Mouse (Mus musculus) heart, postnatal 4 days (tissue): ENCODE data around the gene Tbc1d21. TPM values are rescaled to one million over a fixed set of nuclear protein-coding genes. Genes with fewer than 3 reads are reported as not detected.

Experiments used
- DNase-seq: peaks from one replicate; pipeline ENCODE4 v3.0.0; 2021
- total RNA-seq, 2 experiments: library from RNA; stranded (reverse); gene quantifications; 2 replicates each; pipeline ENCODE4 v1.2.3; 2021

Tbc1d21 gene
- total RNA-seq, 2 experiments from 2014 or later = not detected

GRCm38 (mm10) chr9:58336650-58337281 lies 33.5 kb downstream of the Tbc1d21 start:
- DNase-seq = no peak

GRCm38 (mm10) chr9:58331276-58331675 lies 39.0 kb downstream of the Tbc1d21 start:
- no peak for DNase-seq

DNA sequence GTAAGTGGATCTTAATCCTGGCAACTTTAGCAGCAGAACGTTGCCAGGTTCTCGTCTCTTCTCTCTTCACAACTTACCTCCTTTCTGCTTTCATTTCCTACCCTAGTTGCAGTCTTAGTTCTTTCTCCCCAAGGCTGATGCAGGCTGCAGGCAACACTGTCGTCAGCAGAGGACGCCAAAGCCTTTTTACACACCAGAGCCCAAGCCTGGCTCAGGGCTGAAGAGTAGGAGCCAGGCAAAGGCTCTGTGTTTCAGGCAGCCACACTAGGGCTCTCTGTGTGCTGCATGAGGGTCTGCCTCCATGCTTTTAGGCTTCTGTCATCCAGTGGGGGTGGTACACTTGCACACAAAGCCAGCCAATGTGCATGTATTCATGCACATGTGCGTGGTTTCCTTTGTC lies 40.0 kb downstream of the Tbc1d21 start:
- peak; percentile 71 for DNase-seq

- no peak for DNase-seq
These were observed 42.9 kb downstream of the Tbc1d21 start for GRCm38 (mm10) chr9:58327382-58327781.

- no peak for DNase-seq
These were observed 43.6 kb downstream of the Tbc1d21 start for GRCm38 (mm10) chr9:58326477-58327180.

- DNase-seq = no peak
These were observed 48.6 kb downstream of the Tbc1d21 start for GRCm38 (mm10) chr9:58321681-58322080.

DNA sequence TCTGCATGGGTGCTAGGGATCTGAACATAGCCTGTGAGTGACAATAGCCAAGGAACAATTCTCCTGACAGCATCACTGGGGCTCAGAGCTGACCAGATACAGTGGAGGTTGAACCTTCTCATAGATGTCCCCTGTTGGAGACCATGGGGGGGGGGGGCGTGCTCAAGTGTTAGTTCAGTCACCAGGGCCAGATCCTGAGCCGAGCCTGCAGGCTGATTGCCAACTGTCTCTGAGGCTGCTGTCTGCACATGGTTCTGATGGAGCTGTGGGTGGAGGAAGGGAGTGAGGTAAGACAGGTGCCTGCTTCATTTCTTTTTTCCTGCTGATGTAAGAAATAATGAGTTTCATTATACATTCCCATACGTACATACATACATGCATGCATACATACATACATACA lies 51.9 kb downstream of the Tbc1d21 start:
- DNase-seq = no peak

DNA sequence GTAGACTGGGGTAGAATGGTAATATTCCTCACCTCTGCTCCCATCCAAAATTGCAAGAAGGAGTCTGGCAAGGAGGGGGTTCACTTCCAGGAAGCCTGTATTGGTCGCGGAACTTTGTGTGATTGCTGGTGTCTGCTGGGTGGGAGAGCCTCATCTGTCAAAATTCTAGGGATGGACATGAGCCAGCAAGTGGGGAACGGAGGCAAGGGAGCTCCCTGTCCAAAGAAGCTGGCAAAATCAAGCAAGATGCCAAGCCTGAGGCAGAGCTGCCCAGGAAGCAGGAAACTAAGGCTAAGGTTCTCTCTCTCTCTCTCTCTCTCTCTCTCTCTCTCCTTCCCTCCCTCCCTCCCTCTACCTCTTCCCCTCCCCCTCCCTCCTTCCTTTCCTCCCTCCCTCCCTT lies 52.9 kb downstream of the Tbc1d21 start:
- DNase-seq = no peak

GRCm38 (mm10) chr9:58316784-58317183 lies 53.5 kb downstream of the Tbc1d21 start:
- peak; percentile 34 for DNase-seq

DNA sequence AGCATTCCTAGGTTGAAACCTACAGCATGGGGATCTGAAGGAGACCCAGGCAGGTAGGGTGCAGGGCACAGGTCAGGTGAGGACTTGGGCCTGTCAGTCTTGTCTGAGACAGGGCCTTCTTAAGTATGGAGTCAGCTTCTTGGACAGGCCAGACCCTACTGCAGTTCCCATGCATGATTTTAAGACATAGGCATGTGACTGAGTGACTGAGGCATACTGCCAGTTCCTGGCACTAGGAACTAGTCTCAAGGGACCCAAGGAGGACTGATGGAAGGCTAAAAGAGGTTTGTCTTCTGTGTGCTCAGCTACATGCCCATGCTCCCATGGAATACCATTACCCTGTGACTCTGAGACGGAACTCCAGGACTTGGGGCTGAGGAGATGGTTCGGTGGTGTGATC lies 54.4 kb downstream of the Tbc1d21 start:
- peak; percentile 31 for DNase-seq

DNA sequence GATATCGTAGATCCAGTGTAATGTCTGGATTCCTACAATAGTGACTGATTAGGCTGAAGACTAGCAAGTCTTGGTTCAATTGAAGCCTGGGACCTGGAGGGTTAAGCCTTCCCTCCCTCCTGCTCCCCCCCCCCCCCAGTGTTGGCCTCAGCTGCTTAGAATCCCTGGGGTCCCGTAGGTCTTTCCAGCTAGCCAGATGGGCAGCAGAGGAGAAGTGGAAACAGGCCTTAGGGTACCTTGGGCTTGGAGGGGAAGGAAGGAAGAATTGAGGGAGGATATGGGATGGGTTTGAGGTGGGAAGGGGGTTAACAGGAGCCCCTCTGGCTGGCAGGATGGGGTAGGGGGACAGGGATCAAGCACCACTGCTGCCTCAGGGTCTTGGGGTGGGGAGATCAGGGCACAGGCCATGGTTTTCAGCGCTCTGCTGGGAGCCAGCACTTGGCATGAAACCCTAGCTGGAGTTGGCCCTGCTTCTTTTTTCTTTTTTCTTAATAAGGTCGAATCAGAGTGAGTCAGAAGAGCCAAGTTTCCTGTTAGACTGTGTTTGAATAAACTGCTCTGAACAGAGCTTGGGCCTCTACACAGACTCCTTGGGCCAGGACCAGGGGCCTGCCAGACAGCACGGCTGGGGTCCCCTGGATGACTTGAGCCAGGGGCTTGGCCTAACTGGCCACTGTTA lies 55.4 kb downstream of the Tbc1d21 start:
- peak; percentile 53 for DNase-seq

GRCm38 (mm10) chr9:58312944-58313359 lies 57.3 kb downstream of the Tbc1d21 start, which contains the start of gene Loxl1:
Gene Loxl1 (minus strand): TSS chr9:58313186.
- peak; percentile 67 for DNase-seq

DNA sequence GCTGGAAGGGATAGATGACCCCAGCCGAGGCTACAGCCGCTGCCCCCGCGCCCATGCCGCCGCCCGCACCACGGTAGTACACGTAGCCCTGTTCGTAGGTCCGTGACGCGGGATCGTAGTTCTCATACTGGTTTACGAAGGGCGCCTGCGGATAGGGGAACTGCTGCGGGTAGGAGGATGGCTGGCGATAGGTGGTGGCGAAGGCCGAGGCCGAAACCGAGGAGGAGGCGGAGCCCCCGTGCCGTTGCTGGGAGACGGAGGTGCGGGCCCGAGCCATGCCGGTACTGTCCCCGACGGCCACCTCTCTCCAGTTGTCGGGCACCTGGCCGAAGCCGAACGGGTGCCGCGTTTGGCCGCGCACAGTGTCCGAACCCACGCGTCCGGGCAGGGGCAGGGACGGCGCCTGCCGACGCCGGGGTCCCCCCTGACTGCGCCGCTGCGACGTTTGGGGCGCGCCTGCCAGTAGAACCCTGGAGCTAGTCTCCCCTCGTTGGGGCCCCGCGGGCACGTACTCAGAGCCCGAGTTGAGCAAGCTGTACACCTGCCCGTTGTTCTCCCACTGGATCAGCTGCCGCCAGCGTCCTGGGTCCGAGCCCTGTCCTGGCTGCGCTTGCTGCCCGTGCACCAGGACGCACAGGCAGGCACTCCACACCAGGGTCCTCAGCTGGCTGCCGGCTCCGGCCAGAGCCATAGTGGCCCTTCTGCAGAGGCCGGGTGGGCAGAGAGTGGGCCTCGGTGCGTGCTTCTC lies 57.9 kb downstream of the Tbc1d21 start:
- peak; percentile 55 for DNase-seq

- DNase-seq = peak; percentile 62
These were observed 58.9 kb downstream of the Tbc1d21 start for GRCm38 (mm10) chr9:58311191-58311910.

DNA sequence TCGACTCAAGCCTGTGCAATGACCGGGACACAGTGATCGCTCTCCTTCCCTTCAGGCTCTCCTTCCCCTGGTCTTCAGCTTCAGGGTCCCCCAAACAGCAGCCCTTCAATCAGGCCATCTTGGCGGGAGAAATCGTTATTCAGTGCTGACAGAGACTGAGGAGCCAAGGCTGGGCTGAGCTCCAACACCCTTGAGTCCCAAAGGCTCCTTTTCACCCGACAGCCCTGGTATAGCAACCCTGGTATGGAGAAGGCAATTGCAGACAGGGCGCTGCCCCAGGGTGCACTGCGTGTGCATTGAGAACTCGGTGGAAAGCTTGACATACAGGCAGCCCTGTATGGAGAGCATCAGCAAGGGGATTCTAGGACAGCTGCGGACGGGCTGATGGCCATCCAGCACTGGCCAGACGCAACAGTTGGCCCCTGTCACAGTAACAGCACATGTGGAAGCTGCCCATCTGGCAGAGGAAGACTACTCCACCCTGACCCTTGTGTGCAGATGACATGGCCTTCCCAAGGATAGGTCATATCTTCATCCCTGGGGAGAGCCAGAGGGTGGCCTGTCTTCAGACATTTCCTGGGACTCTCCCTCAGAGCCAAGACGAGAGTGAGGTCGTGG lies 60.1 kb downstream of the Tbc1d21 start:
- DNase-seq = peak; percentile 63

Other genes starting within 250 kb of the Tbc1d21 start
- gene Islr, start 166.1 kb downstream of the Tbc1d21 start, total RNA-seq = 10 to 100 TPM; 25.4 to 31.0 TPM
- gene Islr2, start 166.1 kb downstream of the Tbc1d21 start, total RNA-seq = under 1 TPM; 0.83 to 0.86 TPM
- gene Pml, start 120.7 kb downstream of the Tbc1d21 start, total RNA-seq = 10 to 100 TPM; 15.3 to 17.6 TPM
- 10 to 100 TPM; 14.2 to 17.1 TPM for gene Stoml1, start 117.3 kb downstream of the Tbc1d21 start, total RNA-seq
- 10 to 100 TPM; 77.2 to 87.1 TPM for gene Loxl1, start 57.3 kb downstream of the Tbc1d21 start, total RNA-seq
- 10 to 100 TPM; 10.9 to 12.6 TPM for gene Insyn1, start 118.1 kb upstream of the Tbc1d21 start, total RNA-seq
- 10 to 100 TPM; 35.9 to 39.8 TPM for gene Cd276, start 185.0 kb upstream of the Tbc1d21 start, total RNA-seq
- 100 to 1,000 TPM; 194 to 206 TPM for gene Nptn, start 211.8 kb upstream of the Tbc1d21 start, total RNA-seq